ENCODE assay signal across 8 mouse cellular contexts in genomic region chr19:10605901-10606622, GRCm38 (mm10). TPM values are rescaled to one million over a fixed set of nuclear protein-coding genes. Genes with fewer than 3 reads are reported as not detected.
DNase-seq lines count a peak whose midpoint lies in the region; ATAC-seq and TF ChIP-seq lines count a peak whose summit lies in the region.

No protein-coding gene starts in this region.

- H3K36me3 ChIP-seq in kidney, postnatal 0 days (ENCODE audit: insufficient read depth, low read length), result peaks cover 31% of the 10 kb centered on the region
- H3K36me3 ChIP-seq in midbrain, embryonic 12.5 days, result peaks cover 38% of the 10 kb centered on the region

- peak; percentile 27 for DNase-seq in adrenal gland, adult 2 months
- DNase-seq in adrenal gland, postnatal 10 days, result no peak
- DNase-seq in urinary bladder, postnatal 14 days (ENCODE audit: low spot score), result peak; percentile 24
- no peak for DNase-seq in urinary bladder, postnatal 10 days (ENCODE audit: low spot score)
- DNase-seq in kidney, postnatal 0 days (ENCODE audit: low spot score), result peak; percentile 58
- no peak for DNase-seq in layer of hippocampus, adult 8-10 months (ENCODE audit: low spot score in 2 of 2)
- DNase-seq in urinary bladder, adult 18-20 months (ENCODE audit: low spot score in 2 of 2), result no peak

- H3K4me2 ChIP-seq in kidney, postnatal 0 days (ENCODE audit: low read length), result peak overlapping the region; percentile 72
- H3K4me2 ChIP-seq in midbrain, embryonic 12.5 days (replicated peaks), result peak overlapping the region; percentile 86

- H3K9ac ChIP-seq in kidney, postnatal 0 days (ENCODE audit: low read depth, low read length), result peak overlapping the region; percentile 85
- peak overlapping the region; percentile 94 for H3K9ac ChIP-seq in midbrain, embryonic 12.5 days (replicated peaks)

- H3K4me1 ChIP-seq in kidney, postnatal 0 days (replicated peaks; ENCODE audit: insufficient read depth, low read length), result peaks cover 12% of the 10 kb centered on the region
- H3K4me1 ChIP-seq in midbrain, embryonic 12.5 days, result peaks cover 33% of the 10 kb centered on the region

- no peak for TF ChIP-seq CTCF in kidney, postnatal 0 days (IDR thresholded peaks at IDR 0.05; ENCODE audit: low read depth)

- peak overlapping the region; percentile 91 for H3K27ac ChIP-seq in kidney, postnatal 0 days
- peak overlapping the region; percentile 90 for H3K27ac ChIP-seq in midbrain, embryonic 12.5 days (replicated peaks)

- 6% methylated on average over 20 of the region's 20 CpGs for WGBS in kidney, postnatal 0 days
- WGBS in midbrain, embryonic 12.5 days, result 6% methylated on average over 20 of the region's 20 CpGs

- H3K9me3 ChIP-seq in kidney, postnatal 0 days (replicated peaks; ENCODE audit: low read length), result no peaks in the 10 kb centered on the region
- no peaks in the 10 kb centered on the region for H3K9me3 ChIP-seq in midbrain, embryonic 12.5 days

- H3K4me3 ChIP-seq in kidney, postnatal 0 days (replicated peaks; ENCODE audit: low read depth, low read length), result peak overlapping the region; percentile 79
- peak overlapping the region; percentile 96 for H3K4me3 ChIP-seq in midbrain, embryonic 12.5 days

- no peaks in the 10 kb centered on the region for H3K27me3 ChIP-seq in kidney, postnatal 0 days (ENCODE audit: insufficient read depth, low read length)
- no peaks in the 10 kb centered on the region for H3K27me3 ChIP-seq in midbrain, embryonic 12.5 days

- ATAC-seq in kidney, postnatal 0 days (replicated peaks; ENCODE audit: low FRiP score, low read depth), result peak; percentile 18; the same call in 1 of the 2 replicates
- ATAC-seq in midbrain, embryonic 12.5 days (ENCODE audit: low FRiP score, low read depth), result no peak

RNA-seq across cellular contexts. Expression of gene Tkfc, which starts 0.6 kb away (rescaled TPM):
- total RNA-seq in adrenal gland, adult 2 months (2021), result 10 to 100 TPM; 17.2 to 20.9 TPM
- 11.2 and 12.6 TPM in 2 replicates for polyA plus RNA-seq in adrenal gland, adult 2 months (2012; rRNA removed)
- 10 to 100 TPM; 32.0 to 64.7 TPM for total RNA-seq in adrenal gland, postnatal 10 days (2021)
- 42.2 and 54.4 TPM in 2 replicates for polyA plus RNA-seq in kidney, postnatal 0 days (2015; fragmentation: Nextera tagmentation; extraction: Ambion mirVana)
- polyA plus RNA-seq in midbrain, embryonic 12.5 days (2016; fragmentation: Nextera tagmentation; extraction: Ambion mirVana), result 22.9 and 25.0 TPM in 2 replicates
- total RNA-seq in layer of hippocampus, adult 8-10 months (2022), result 10 to 100 TPM; 15.3 to 21.4 (median 19.9) TPM

RNA-seq across cellular contexts. Expression of gene Ddb1, which starts 0.9 kb away (rescaled TPM):
- 100 to 1,000 TPM; 255 to 264 TPM for total RNA-seq in adrenal gland, adult 2 months (2021)
- 64.9 and 105 TPM in 2 replicates for polyA plus RNA-seq in adrenal gland, adult 2 months (2012; rRNA removed)
- 100 to 1,000 TPM; 252 to 259 TPM for total RNA-seq in adrenal gland, postnatal 10 days (2021)
- polyA plus RNA-seq in kidney, postnatal 0 days (2015; fragmentation: Nextera tagmentation; extraction: Ambion mirVana), result 205 and 225 TPM in 2 replicates
- 406 and 413 TPM in 2 replicates for polyA plus RNA-seq in midbrain, embryonic 12.5 days (2016; fragmentation: Nextera tagmentation; extraction: Ambion mirVana)
- total RNA-seq in layer of hippocampus, adult 8-10 months (2022), result 100 to 1,000 TPM; 191 to 201 (median 197) TPM

RNA-seq across cellular contexts. Expression of gene Vwce, which starts 28.0 kb away (rescaled TPM):
- under 1 TPM; 0.17 to 0.79 TPM for total RNA-seq in adrenal gland, adult 2 months (2021)
- 0.18 and 0.26 TPM in 2 replicates for polyA plus RNA-seq in adrenal gland, adult 2 months (2012; rRNA removed)
- total RNA-seq in adrenal gland, postnatal 10 days (2021), result 1 to 10 TPM; 1.9 to 3.2 TPM
- 2.7 and 3.0 TPM in 2 replicates for polyA plus RNA-seq in kidney, postnatal 0 days (2015; fragmentation: Nextera tagmentation; extraction: Ambion mirVana)
- polyA plus RNA-seq in midbrain, embryonic 12.5 days (2016; fragmentation: Nextera tagmentation; extraction: Ambion mirVana), result 0.33 and 0.54 TPM in 2 replicates
- under 1 TPM; 0.64 to 0.96 (median 0.86) TPM for total RNA-seq in layer of hippocampus, adult 8-10 months (2022)

RNA-seq across cellular contexts. Expression of gene Tmem138, which starts 28.9 kb away (rescaled TPM):
- 1 to 10 TPM; 7.0 to 9.8 TPM for total RNA-seq in adrenal gland, adult 2 months (2021)
- 7.1 and 9.0 TPM in 2 replicates for polyA plus RNA-seq in adrenal gland, adult 2 months (2012; rRNA removed)
- 1 to 10 TPM; 8.6 to 8.7 TPM for total RNA-seq in adrenal gland, postnatal 10 days (2021)
- polyA plus RNA-seq in kidney, postnatal 0 days (2015; fragmentation: Nextera tagmentation; extraction: Ambion mirVana), result 35.0 and 37.4 TPM in 2 replicates
- polyA plus RNA-seq in midbrain, embryonic 12.5 days (2016; fragmentation: Nextera tagmentation; extraction: Ambion mirVana), result 50.4 and 52.5 TPM in 2 replicates
- 10 to 100 TPM; 12.8 to 19.3 (median 15.4) TPM for total RNA-seq in layer of hippocampus, adult 8-10 months (2022)

RNA-seq across cellular contexts. Expression of gene Cyb561a3, which starts 29.1 kb away (rescaled TPM):
- total RNA-seq in adrenal gland, adult 2 months (2021), result 10 to 100 TPM; 14.7 to 24.6 TPM
- 34.1 and 37.2 TPM in 2 replicates for polyA plus RNA-seq in adrenal gland, adult 2 months (2012; rRNA removed)
- 10 to 100 TPM; 17.9 to 21.6 TPM for total RNA-seq in adrenal gland, postnatal 10 days (2021)
- 17.2 and 18.6 TPM in 2 replicates for polyA plus RNA-seq in kidney, postnatal 0 days (2015; fragmentation: Nextera tagmentation; extraction: Ambion mirVana)
- polyA plus RNA-seq in midbrain, embryonic 12.5 days (2016; fragmentation: Nextera tagmentation; extraction: Ambion mirVana), result 15.6 and 16.7 TPM in 2 replicates
- 10 to 100 TPM in 3 of 4 experiments, 1 to 10 TPM in 1; 9.8 to 15.8 (median 12.8) TPM for total RNA-seq in layer of hippocampus, adult 8-10 months (2022)

Comparison
In these comparisons a context has a peak if more than half of its experiments do, and no peak if none do; other contexts are left out.
1. DNase-seq: peak in adrenal gland, adult 2 months (single experiment), urinary bladder, postnatal 14 days (single experiment) and kidney, postnatal 0 days (single experiment); none in adrenal gland, postnatal 10 days (single experiment), urinary bladder, postnatal 10 days (single experiment), layer of hippocampus, adult 8-10 months (0 of 2) and urinary bladder, adult 18-20 months (0 of 2).